Mouse (Mus musculus) G1E (cell line): ENCODE measurements around the gene Dock4. TPM values are rescaled to one million over a fixed set of nuclear protein-coding genes. Genes with fewer than 3 reads are reported as not detected.

Experiments
- ATAC-seq: 2 replicates; pipeline ENCODE4 v1.8.0; 2016; ENCODE audit warnings: mild to moderate bottlenecking; ENCODE audit not compliant: insufficient number of reproducible peaks, poor library complexity, low FRiP score, severe bottlenecking; ENCODE audit errors: extremely low read depth
- DNase-seq: peaks from one replicate; pipeline ENCODE4 v3.0.0; 2012; ENCODE audit warnings: low spot score
- H3K27me3 ChIP-seq: 2 replicates; pipeline ENCODE4 v1.6.1; 2012; ENCODE audit warnings: mild to moderate bottlenecking, low read length, inconsistent platforms; ENCODE audit not compliant: insufficient read depth
- H3K36me3 ChIP-seq: replicated peaks from 2 replicates; pipeline ENCODE3; 2012; ENCODE audit warnings: mild to moderate bottlenecking, inconsistent platforms
- H3K4me1 ChIP-seq: 2 replicates; pipeline ENCODE4 v1.6.1; 2012; ENCODE audit warnings: low read depth, low read length, inconsistent platforms, mixed read lengths; ENCODE audit not compliant: insufficient read depth
- H3K4me3 ChIP-seq: 2 replicates; pipeline ENCODE4 v1.5.1; 2012; ENCODE audit warnings: low read depth, mild to moderate bottlenecking, inconsistent platforms, low read length, moderate library complexity, mixed read lengths
- H3K9me3 ChIP-seq: replicated peaks from 2 replicates; pipeline ENCODE4 v1.6.1; 2012; ENCODE audit warnings: inconsistent platforms
- CTCF ChIP-seq: IDR thresholded peaks from 2 replicates; pipeline ENCODE4 v1.5.1; 2012; ENCODE audit warnings: low read depth, low read length, inconsistent platforms, mixed read lengths
- GATA1 ChIP-seq: IDR thresholded peaks from 2 replicates; pipeline ENCODE4 v1.6.1; 2012; ENCODE audit warnings: borderline replicate concordance, low read length, inconsistent platforms, mixed read lengths
- GATA2 ChIP-seq: IDR thresholded peaks from 2 replicates; pipeline ENCODE4 v1.6.1; 2012; ENCODE audit warnings: low read depth, low read length, inconsistent platforms, borderline replicate concordance
- POLR2AphosphoS5 ChIP-seq: IDR thresholded peaks from 2 replicates; pipeline ENCODE4 v1.6.1; 2012; ENCODE audit warnings: low read depth, low read length, inconsistent platforms; ENCODE audit not compliant: insufficient replicate concordance
- TAL1 ChIP-seq: conservative IDR thresholded peaks from 2 replicates; pipeline ENCODE4 v1.6.1; 2012; ENCODE audit warnings: low read depth, low read length, inconsistent platforms, mixed read lengths
- polyA plus RNA-seq: library from polyadenylated mRNA; stranded (reverse); fragments of >175 nt; gene quantifications from 2 replicates; pipeline ENCODE4 v1.2.3, GENCODE M21; 2012
- total RNA-seq, 2 experiments: library from RNA; stranded (forward) in 1 of 2; stranded (reverse) in 1 of 2; fragments of 200-1000 nt in 1 of 2; fragments of >200 nt in 1 of 2; fragmentation: Nextera tagmentation in 1 of 2; gene quantifications; 2 replicates each; pipeline ENCODE4 v1.2.3; 2014 to 2017

Dock4 gene
- total and polyA plus RNA-seq, 3 experiments, result 0.01 to 1.2 (median 0.68) TPM

DNA sequence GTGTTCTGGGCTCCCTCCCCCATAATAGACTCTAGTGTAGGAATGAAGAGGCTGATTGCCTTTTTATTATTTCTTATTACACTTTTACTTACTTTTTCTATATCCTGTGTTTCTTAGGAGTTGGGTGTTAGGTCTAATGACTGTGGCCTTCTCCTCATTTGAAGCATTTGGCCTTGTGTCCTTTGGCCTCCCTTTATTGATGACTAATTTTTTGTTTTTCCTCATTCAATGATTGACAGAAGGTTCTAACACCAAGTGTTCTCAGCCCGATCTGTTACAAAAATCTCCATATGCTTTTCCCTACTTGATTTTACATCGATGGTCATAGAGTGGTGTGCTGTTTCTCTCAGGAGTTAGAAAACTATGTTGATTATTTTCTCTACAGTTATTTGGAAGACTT is 108.2 kb downstream of the Dock4 start:
- H3K36me3 ChIP-seq, result no peaks in the 10 kb centered on the region
- no peak for TF ChIP-seq TAL1
- no peak for TF ChIP-seq GATA2
- no peak for TF ChIP-seq POLR2AphosphoS5
- TF ChIP-seq GATA1, result no peak
- TF ChIP-seq CTCF, result no peak
- ATAC-seq, result no peak
- H3K9me3 ChIP-seq, result no peaks in the 10 kb centered on the region
- no peak for DNase-seq
- H3K4me1 ChIP-seq, result no peaks in the 10 kb centered on the region
- H3K4me3 ChIP-seq, result no peak overlapping the region
- H3K27me3 ChIP-seq, result no peaks in the 10 kb centered on the region; the same call in 1 of the 2 replicates

DNA sequence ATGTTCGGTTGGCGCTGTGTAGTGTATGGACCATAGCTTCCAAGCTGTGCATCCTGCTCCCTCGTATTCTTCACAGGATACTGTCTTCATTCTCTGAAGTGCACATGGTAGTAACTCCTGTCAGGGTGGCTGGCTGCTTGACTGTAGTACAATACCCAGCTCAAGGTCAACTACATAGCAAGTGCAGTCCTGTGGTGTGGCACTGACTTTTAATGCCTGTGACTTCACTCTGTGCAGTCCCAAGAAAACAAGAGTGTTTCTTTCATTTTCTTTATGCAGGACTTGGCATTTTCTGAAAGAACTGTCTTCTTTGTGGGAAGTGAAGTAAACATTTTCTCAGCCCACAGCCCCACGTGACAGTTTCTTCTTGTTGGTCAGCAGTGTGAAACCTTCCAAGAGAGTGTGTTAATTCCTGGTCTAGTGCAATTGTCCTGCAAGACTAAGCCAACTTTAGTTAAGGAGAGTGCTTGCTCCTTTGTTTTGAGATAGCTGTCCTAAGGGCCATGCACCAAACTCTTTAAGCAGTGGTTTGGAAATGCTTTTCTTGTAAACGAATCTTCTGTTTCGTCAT is 109.3 kb downstream of the Dock4 start:
- no peak for TF ChIP-seq POLR2AphosphoS5
- no peak for TF ChIP-seq GATA1
- no peak for TF ChIP-seq GATA2
- no peak for TF ChIP-seq CTCF
- no peak for TF ChIP-seq TAL1
- Histone ChIP-seq H3K36me3 (no peaks in the 10 kb centered on the region), H3K27me3 (no peaks in the 10 kb centered on the region; the same call in 1 of the 2 replicates), H3K4me3 (no peak overlapping the region), H3K4me1 (no peaks in the 10 kb centered on the region), H3K9me3 (no peaks in the 10 kb centered on the region)
- no peak for DNase-seq
- no peak for ATAC-seq

DNA sequence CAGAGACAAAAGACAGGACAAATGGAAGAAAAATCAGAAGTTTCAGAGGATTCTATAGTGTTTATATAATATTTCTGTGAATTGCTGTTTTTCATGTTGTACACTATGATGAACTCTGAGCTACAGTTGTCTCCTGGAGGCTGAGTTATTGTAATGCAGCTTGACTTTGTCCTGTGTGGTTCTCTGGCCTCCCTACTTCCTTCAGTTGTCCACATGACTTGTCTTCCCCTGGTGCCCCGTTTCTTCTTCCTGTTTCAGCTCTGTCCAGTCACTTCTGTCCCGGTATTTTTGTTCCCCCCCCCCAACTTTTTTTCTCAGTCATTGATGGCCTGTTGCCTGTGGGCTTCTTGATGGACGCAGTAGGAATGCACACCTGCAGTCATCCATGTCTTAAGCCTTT is 112.8 kb downstream of the Dock4 start:
- Histone ChIP-seq H3K27me3 (no peaks in the 10 kb centered on the region), H3K9me3 (no peaks in the 10 kb centered on the region), H3K4me1 (no peaks in the 10 kb centered on the region), H3K36me3 (no peaks in the 10 kb centered on the region), H3K4me3 (no peak overlapping the region)
- TF ChIP-seq GATA2, result no peak
- no peak for TF ChIP-seq CTCF
- no peak for TF ChIP-seq POLR2AphosphoS5
- TF ChIP-seq TAL1, result no peak
- DNase-seq (no peak), ATAC-seq (no peak)

- no peaks in the 10 kb centered on the region for H3K36me3 ChIP-seq
- H3K4me3 ChIP-seq, result no peak overlapping the region
- H3K27me3 ChIP-seq, result no peaks in the 10 kb centered on the region
- DNase-seq (no peak), ATAC-seq (no peak)
- TF ChIP-seq GATA2 (no peak), POLR2AphosphoS5 (no peak), GATA1 (no peak), CTCF (no peak), TAL1 (no peak)
- no peaks in the 10 kb centered on the region for H3K9me3 ChIP-seq
- H3K4me1 ChIP-seq, result no peaks in the 10 kb centered on the region
Measured at GRCm38 (mm10) chr12:40559103-40559502, 113.4 kb downstream of the Dock4 start.

DNA sequence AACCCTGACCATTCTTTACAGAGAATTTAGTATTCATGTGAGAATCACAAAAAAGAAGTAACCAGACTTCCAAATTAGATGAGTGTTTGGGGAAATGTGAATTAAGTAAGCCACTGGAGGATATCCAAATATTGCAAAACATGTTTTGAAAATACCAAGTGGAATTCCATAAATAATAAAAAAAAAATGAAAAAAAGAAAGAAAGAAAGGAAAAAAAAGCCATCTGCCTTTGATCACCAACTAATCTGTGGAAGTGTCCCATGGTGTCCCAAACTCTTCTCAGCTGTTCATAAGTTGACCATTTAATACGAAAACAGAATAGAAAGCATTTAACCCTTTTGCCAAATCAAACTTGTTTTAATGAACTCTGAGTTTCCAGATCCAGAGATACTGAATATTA is 118.0 kb downstream of the Dock4 start:
- no peaks in the 10 kb centered on the region for H3K36me3 ChIP-seq
- no peaks in the 10 kb centered on the region for H3K9me3 ChIP-seq
- no peaks in the 10 kb centered on the region for H3K27me3 ChIP-seq
- ATAC-seq (no peak), DNase-seq (no peak)
- TF ChIP-seq TAL1 (no peak), POLR2AphosphoS5 (no peak)
- H3K4me1 ChIP-seq, result no peaks in the 10 kb centered on the region
- H3K4me3 ChIP-seq, result no peak overlapping the region

DNA sequence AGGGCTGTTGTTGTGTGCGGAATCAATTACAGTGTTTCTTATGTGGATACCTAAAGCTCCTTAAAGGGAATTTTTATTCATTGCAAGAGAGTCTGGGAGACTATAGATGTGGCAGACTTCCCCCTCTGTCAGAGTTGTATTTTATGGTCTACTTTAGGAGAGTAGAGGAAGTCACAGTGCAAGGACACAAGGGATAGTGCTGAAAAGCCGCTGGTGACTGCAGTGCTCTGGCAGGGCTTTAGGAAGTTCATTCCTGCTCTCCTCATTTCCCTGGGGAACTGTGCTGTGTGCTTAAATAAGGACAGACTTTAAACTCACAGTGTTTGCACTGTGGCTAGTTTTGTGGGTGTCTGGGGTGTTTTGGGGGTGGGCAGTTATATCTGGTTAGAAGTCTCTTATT is 118.5 kb downstream of the Dock4 start:
- ATAC-seq, result no peak
- TF ChIP-seq GATA1, result no peak
- no peak for TF ChIP-seq CTCF
- no peak for TF ChIP-seq GATA2
- no peak for TF ChIP-seq TAL1
- no peak for TF ChIP-seq POLR2AphosphoS5
- no peak for DNase-seq

GRCm38 (mm10) chr12:40568365-40568885 is 122.7 kb downstream of the Dock4 start:
- TF ChIP-seq TAL1 (no peak), GATA1 (no peak), CTCF (no peak), POLR2AphosphoS5 (no peak), GATA2 (no peak)
- Histone ChIP-seq H3K4me1 (no peaks in the 10 kb centered on the region), H3K4me3 (no peak overlapping the region)

More for the DNA sequence above, 118.5 kb downstream of the Dock4 start:
- H3K27me3 ChIP-seq, result no peaks in the 10 kb centered on the region
- H3K36me3 ChIP-seq, result no peaks in the 10 kb centered on the region
- H3K9me3 ChIP-seq, result no peaks in the 10 kb centered on the region
- H3K4me3 ChIP-seq, result no peak overlapping the region
- H3K4me1 ChIP-seq, result no peaks in the 10 kb centered on the region

More at GRCm38 (mm10) chr12:40568365-40568885, 122.7 kb downstream of the Dock4 start:
- Histone ChIP-seq H3K36me3 (no peaks in the 10 kb centered on the region), H3K27me3 (no peaks in the 10 kb centered on the region), H3K9me3 (no peaks in the 10 kb centered on the region)
- DNase-seq, result no peak
- no peak for ATAC-seq
